Mouse (Mus musculus): Measurements from ENCODE around the gene Med20. TPM values are rescaled to one million over a fixed set of nuclear protein-coding genes. Genes with fewer than 3 reads are reported as not detected.
A peak's percentile ranks its signal among the peaks of the same experiment; 100 is the strongest.
"Not testable (repeated sequence)": the region's sequence is repeated elsewhere in the genome, so short reads cannot be mapped to it uniquely, and the experiment has no call there.

Med20 gene
- polyA plus RNA-seq, 1 experiment from 2014 or later = 39.7 TPM

DNA sequence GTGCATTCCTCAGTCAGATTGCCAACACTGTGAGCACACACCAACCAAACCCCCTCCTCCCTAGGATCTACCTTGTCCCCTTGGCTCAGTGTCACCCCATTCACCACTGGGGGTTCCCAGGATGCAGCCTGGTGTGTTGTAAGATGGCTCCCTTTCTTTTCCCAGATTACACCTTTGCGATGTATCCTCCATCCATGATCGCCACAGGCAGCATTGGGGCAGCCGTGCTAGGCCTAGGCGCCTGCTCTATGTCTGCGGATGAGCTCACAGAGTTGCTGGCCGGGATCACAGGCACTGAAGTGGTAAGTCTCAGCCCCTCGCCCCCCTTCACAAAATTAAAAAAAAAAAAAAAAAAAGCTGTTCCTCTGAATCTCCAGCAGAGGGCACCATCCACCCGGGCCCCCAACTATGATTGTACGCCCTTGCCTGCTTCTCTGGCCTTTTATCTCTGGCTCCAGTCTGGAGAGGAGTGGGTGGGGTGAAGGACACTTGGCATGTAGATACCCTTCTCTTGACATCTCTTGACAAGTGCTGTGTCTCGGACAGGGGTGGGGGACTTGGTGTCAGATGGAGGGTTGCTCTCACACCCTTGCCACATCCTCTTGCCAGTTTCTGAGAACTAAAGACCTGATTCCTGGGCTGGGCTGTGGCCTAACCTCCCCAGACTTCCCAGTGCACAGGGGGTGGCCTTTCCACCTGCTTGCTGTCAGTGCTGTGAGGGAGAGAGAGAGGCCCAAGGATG lies 13.4 kb upstream of the Med20 start:
- H3K4me3 ChIP-seq (replicated peaks) = peak overlapping the region; percentile 96
- peaks cover 35% of the 10 kb centered on the region for H3K4me1 ChIP-seq
- WGBS = 26% methylated on average over 10 of the region's 10 CpGs
- H3K36me3 ChIP-seq = peaks cover 35% of the 10 kb centered on the region
- peak overlapping the region; percentile 78 for H3K4me2 ChIP-seq
- peak overlapping the region; percentile 98 for H3K27ac ChIP-seq
- H3K9me3 ChIP-seq = no peaks in the 10 kb centered on the region
- no peaks in the 10 kb centered on the region for H3K27me3 ChIP-seq (replicated peaks)
- peak; percentile 8; the same call in 1 of the 2 replicates for ATAC-seq (ENCODE audit: insufficient read depth, low FRiP score, low read depth)
- no peak overlapping the region for H3K9ac ChIP-seq

GRCm38 (mm10) chr17:47598580-47599304 lies 12.6 kb upstream of the Med20 start:
- Histone ChIP-seq H3K36me3 (peaks cover 35% of the 10 kb centered on the region), H3K4me1 (peaks cover 34% of the 10 kb centered on the region), H3K27ac (peak overlapping the region; percentile 98)
- WGBS = 77% methylated on average over 10 of the region's 10 CpGs
- not testable (repeated sequence) for H3K4me3 ChIP-seq (replicated peaks); H3K4me2 ChIP-seq; H3K27me3 ChIP-seq (replicated peaks); ATAC-seq (ENCODE audit: insufficient read depth, low FRiP score, low read depth); H3K9me3 ChIP-seq; H3K9ac ChIP-seq

DNA sequence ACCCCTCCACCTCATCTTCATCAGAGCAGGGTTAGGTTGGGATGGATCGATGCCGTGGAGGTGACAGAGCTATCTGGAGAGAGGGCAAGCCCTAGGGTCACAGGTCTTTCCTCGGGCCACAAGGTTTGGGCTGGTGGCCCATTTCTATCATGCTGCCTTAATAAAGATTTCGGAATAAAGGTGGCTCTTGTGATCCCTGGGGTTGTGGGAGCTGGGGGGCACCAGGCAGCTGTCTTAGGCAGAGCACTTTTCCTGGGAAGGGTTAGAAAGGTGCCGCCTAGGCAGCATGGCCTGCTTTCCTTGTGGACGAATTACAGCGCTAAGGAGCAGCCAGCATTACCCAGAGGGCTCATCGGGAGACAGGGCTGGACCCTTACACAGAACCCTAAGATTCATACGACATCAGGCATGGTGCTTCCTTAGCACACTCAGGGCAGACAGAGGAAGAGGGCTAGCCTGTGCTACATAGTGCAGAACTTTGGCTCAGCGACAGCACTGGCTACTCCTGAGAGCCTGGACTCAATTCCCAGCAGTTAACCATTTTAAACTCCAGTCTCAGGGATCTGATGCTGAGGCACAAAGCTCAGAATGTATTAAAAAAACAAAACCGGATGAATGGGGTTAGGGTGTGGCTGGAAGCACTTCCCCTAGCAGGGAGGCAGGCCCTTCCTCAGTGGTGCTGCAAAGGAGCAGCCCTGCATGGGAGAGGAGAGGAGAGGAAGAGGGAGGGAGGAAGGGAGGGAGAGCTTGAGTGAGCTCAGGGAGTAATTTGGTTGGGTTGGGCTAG lies 11.7 kb upstream of the Med20 start:
- ATAC-seq (ENCODE audit: insufficient read depth, low FRiP score, low read depth) = no peak
- Histone ChIP-seq H3K4me2 (no peak overlapping the region), H3K4me3 (replicated peaks) (no peak overlapping the region), H3K36me3 (peaks cover 43% of the 10 kb centered on the region), H3K27me3 (replicated peaks) (no peaks in the 10 kb centered on the region), H3K9ac (no peak overlapping the region), H3K4me1 (peaks cover 34% of the 10 kb centered on the region), H3K9me3 (no peaks in the 10 kb centered on the region), H3K27ac (peak overlapping the region; percentile 45)
- 70% methylated on average over 11 of the region's 11 CpGs for WGBS

DNA sequence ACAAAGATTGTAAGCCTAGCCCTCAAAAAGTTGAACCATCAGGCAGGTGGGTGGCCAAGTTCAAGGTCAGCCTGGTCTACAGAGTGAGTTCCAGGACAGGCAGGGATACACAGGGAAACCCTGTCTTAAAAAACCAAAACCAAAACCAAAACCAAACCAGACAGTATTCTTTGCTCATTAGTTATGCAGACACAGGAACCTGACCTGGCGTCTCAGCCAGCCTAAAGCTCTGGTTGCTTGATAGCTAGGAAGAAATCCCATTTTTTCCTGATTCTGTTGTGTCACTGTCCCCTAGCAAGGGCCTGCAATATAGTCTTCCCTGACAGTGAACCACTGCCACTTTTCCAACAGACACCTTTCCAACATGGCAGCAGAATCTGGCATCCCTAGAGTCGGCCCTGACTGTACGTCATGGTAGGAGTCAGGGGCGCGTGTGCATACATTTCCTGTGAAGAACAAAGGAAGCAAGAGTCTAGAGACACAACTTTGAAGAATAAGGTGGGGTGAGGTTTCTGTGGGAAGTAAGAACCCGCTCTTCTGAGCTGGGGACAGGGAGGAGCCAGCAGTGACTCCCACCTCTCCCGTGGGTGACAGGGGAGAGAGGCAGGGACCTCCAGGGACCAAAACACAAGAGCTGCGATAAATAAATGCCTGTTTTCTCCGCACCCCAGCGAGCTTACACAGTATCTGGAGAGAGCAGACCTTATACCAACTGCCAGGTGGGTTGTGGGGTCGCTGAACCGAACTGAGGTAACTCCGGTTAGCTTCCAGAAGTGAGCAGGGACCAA lies 10.6 kb upstream of the Med20 start:
- Histone ChIP-seq H3K9ac (no peak overlapping the region), H3K4me3 (replicated peaks) (no peak overlapping the region), H3K27ac (0 out of 2 replicates have a peak overlapping the region, but pooled peaks have one; percentile 12), H3K9me3 (no peaks in the 10 kb centered on the region), H3K27me3 (replicated peaks) (no peaks in the 10 kb centered on the region), H3K4me2 (no peak overlapping the region), H3K36me3 (peaks cover 53% of the 10 kb centered on the region), H3K4me1 (peaks cover 28% of the 10 kb centered on the region)
- 85% methylated on average over 13 of the region's 13 CpGs for WGBS
- ATAC-seq (ENCODE audit: insufficient read depth, low FRiP score, low read depth) = no peak

DNA sequence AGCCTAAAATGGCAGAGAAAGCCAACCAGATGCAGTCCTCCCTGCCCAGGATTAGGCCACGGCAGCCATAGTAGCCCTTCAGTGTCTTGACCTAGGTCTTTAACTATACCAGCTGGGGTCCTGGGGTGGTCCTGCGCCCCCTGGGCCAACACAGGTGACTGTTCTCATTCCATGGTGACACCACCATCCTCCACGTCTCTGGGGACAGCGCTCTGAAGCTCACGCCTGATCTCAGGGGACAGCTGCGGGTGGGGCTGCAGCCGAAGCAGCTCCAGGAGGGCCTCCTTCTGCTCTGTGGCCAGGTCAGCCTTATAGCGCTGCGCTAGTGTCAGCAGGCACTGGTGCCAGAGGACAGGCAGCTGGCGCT lies 10.0 kb upstream of the Med20 start:
- Histone ChIP-seq H3K27ac (no peak overlapping the region), H3K36me3 (peaks cover 56% of the 10 kb centered on the region)
- ATAC-seq (ENCODE audit: insufficient read depth, low FRiP score, low read depth) = no peak

GRCm38 (mm10) chr17:47602289-47602688 lies 9.1 kb upstream of the Med20 start:
- Histone ChIP-seq H3K4me3 (replicated peaks) (no peak overlapping the region), H3K27ac (no peak overlapping the region), H3K36me3 (peaks cover 56% of the 10 kb centered on the region), H3K9me3 (no peaks in the 10 kb centered on the region), H3K4me2 (no peak overlapping the region), H3K4me1 (peaks cover 13% of the 10 kb centered on the region), H3K9ac (no peak overlapping the region), H3K27me3 (replicated peaks) (no peaks in the 10 kb centered on the region)
- ATAC-seq (ENCODE audit: insufficient read depth, low FRiP score, low read depth) = no peak
- 89% methylated on average over 11 of the region's 11 CpGs for WGBS

More for the DNA sequence above, 10.0 kb upstream of the Med20 start:
- H3K4me2 ChIP-seq = no peak overlapping the region
- H3K27me3 ChIP-seq (replicated peaks) = no peaks in the 10 kb centered on the region
- no peaks in the 10 kb centered on the region for H3K9me3 ChIP-seq
- H3K4me3 ChIP-seq (replicated peaks) = no peak overlapping the region
- no peak overlapping the region for H3K9ac ChIP-seq
- 89% methylated on average over 10 of the region's 10 CpGs for WGBS
- H3K4me1 ChIP-seq = peaks cover 22% of the 10 kb centered on the region

DNA sequence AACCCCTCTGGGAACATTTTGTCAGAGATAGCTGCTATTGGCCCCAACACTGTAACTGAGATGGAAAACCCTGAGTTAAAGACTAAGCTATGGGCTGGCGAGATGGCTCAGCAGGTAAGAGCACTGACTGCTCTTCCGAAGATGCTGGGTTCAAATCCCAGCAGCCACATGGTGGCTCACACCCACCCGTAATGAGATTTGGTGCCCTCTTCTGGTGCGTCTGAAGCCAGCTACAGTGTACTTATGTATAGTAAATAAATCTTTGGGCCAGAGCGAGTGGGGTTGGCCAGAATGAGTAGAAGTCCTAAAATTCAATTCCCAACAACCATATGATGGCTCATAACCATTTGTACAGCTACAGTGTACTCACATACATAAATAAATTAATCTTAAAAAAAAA lies 5.2 kb upstream of the Med20 start:
- WGBS = 66% methylated on average over 5 of the region's 5 CpGs
- H3K4me3 ChIP-seq (replicated peaks) = no peak overlapping the region
- H3K27ac ChIP-seq = no peak overlapping the region
- no peaks in the 10 kb centered on the region for H3K27me3 ChIP-seq (replicated peaks)
- no peak overlapping the region for H3K4me2 ChIP-seq
- peaks cover 43% of the 10 kb centered on the region for H3K36me3 ChIP-seq
- no peaks in the 10 kb centered on the region for H3K9me3 ChIP-seq
- no peak overlapping the region for H3K9ac ChIP-seq
- H3K4me1 ChIP-seq = peaks cover 9% of the 10 kb centered on the region
- no peak for ATAC-seq (ENCODE audit: insufficient read depth, low FRiP score, low read depth)

GRCm38 (mm10) chr17:47609182-47609581 lies 2.2 kb upstream of the Med20 start:
- no peak overlapping the region for H3K4me2 ChIP-seq
- no peak overlapping the region for H3K9ac ChIP-seq
- WGBS = 92% methylated on average over 4 of the region's 4 CpGs
- ATAC-seq (ENCODE audit: insufficient read depth, low FRiP score, low read depth) = no peak
- no peak overlapping the region for H3K4me3 ChIP-seq (replicated peaks)
- H3K27ac ChIP-seq = no peak overlapping the region
- H3K4me1 ChIP-seq = peaks cover 21% of the 10 kb centered on the region
- H3K9me3 ChIP-seq = no peaks in the 10 kb centered on the region
- peaks cover 25% of the 10 kb centered on the region for H3K36me3 ChIP-seq
- H3K27me3 ChIP-seq (replicated peaks) = no peaks in the 10 kb centered on the region

- H3K36me3 ChIP-seq = peaks cover 12% of the 10 kb centered on the region
- H3K4me3 ChIP-seq (replicated peaks) = peak overlapping the region; percentile 72
- WGBS = under 1% methylated on average over 13 of the region's 13 CpGs
- no peak for ATAC-seq (ENCODE audit: insufficient read depth, low FRiP score, low read depth)
- H3K4me1 ChIP-seq = peaks cover 21% of the 10 kb centered on the region
- H3K27ac ChIP-seq = peak overlapping the region; percentile 81; the same call in 1 of the 2 replicates
- H3K9me3 ChIP-seq = no peaks in the 10 kb centered on the region
- peak overlapping the region; percentile 57 for H3K9ac ChIP-seq
- H3K27me3 ChIP-seq (replicated peaks) = no peaks in the 10 kb centered on the region
- peak overlapping the region; percentile 84 for H3K4me2 ChIP-seq
These were observed 240 bp downstream of the Med20 start for GRCm38 (mm10) chr17:47611661-47611982.

DNA sequence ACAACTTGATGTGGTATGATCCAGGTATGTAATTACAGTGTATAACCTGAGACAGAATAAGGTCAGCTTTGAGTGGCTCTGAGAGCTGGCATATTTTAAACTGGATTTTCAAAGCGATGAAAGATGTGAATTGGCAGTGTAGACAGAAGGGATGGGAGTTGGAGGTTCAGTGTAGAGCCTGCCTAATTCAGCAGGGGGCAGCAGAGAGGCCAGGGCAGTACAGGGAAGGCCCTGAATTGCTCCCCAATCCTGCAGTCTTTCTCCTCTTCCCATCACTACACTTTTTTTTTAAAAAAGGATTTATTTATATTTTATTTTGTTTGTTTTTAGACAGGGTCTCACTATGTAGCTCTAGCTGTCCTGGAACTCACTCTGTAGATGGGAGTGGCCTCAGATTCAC lies 2.6 kb downstream of the Med20 start:
- H3K27ac ChIP-seq = no peak overlapping the region
- H3K9ac ChIP-seq = no peak overlapping the region
- H3K4me1 ChIP-seq = peaks cover 21% of the 10 kb centered on the region
- ATAC-seq (ENCODE audit: insufficient read depth, low FRiP score, low read depth) = no peak
- H3K4me2 ChIP-seq = no peak overlapping the region
- 91% methylated on average over 1 of the region's 1 CpGs for WGBS
- H3K27me3 ChIP-seq (replicated peaks) = no peaks in the 10 kb centered on the region
- no peaks in the 10 kb centered on the region for H3K9me3 ChIP-seq
- H3K36me3 ChIP-seq = peaks cover 12% of the 10 kb centered on the region; the same call in 1 of the 2 replicates
- H3K4me3 ChIP-seq (replicated peaks) = no peak overlapping the region

DNA sequence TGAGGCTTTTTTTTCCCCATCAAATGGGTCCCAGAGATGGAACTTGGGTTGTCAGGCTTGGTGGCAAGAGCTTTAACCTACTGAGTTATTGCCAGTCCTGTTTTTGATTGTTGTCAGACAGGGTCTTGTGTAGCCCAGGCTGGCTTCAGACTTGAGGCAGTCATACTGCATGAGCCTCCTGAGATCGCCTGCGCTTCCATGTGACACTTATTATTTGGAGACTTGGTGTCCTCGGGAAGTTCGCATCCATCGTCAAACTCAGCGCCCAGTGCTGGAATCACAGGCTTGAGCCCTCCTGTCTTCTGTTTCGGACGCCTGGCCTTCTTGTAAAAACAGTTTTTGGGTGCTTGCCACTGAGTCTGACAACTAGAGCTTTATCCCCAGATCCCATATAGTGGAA lies 4.7 kb downstream of the Med20 start:
- Histone ChIP-seq H3K4me1 (peaks cover 12% of the 10 kb centered on the region), H3K4me2 (no peak overlapping the region), H3K27ac (no peak overlapping the region), H3K9me3 (no peaks in the 10 kb centered on the region), H3K36me3 (peaks cover 23% of the 10 kb centered on the region), H3K4me3 (replicated peaks) (no peak overlapping the region), H3K9ac (no peak overlapping the region), H3K27me3 (replicated peaks) (no peaks in the 10 kb centered on the region)
- 96% methylated on average over 8 of the region's 8 CpGs for WGBS
- no peak for ATAC-seq (ENCODE audit: insufficient read depth, low FRiP score, low read depth)

Measured in stomach, embryonic 15.5 days (tissue).